Mouse (Mus musculus) induced T-regulatory cell, adult 2 months (primary cell): Measurements from ENCODE around the gene Ccnb2.
"Not testable (repeated sequence)": the region's sequence is repeated elsewhere in the genome, so short reads cannot be mapped to it uniquely, and the experiment has no call there.

Source experiments
- DNase-seq: peaks from one replicate; pipeline ENCODE4 v3.0.0-alpha.2; 2012; ENCODE audit warnings: low read depth

Ccnb2 gene

GRCm38 (mm10) chr9:70421257-70422056 is at the start of gene Ccnb2:
Gene Ccnb2 (minus strand): TSS chr9:70421547.
- DNase-seq = peak; percentile 96

GRCm38 (mm10) chr9:70463091-70463490 is 41.7 kb upstream of the Ccnb2 start:
- DNase-seq = not testable (repeated sequence)

GRCm38 (mm10) chr9:70452371-70452770 is 31.0 kb upstream of the Ccnb2 start:
- DNase-seq = no peak

DNA sequence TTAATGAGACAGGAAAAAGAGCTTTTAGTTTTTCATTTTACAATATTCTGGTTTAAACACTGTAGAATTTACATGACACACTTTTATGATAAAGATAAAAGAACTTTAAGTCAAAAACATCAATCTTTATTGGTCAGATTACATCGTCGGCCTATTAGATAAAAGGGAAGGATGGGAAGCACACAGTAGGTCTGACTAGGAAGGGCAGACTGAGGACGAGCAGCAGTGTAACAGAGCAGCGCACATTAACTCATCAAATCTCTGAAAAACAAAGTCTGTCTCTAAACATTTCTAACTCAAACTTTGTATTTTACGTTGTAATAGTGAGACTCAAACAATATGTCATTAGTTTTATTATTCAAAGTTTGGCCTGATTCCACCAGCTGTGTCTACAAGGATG is 27.7 kb upstream of the Ccnb2 start:
- DNase-seq = no peak

- DNase-seq = no peak
Measured at GRCm38 (mm10) chr9:70439959-70440358, 18.6 kb upstream of the Ccnb2 start.

GRCm38 (mm10) chr9:70422661-70423060 is 1.3 kb upstream of the Ccnb2 start:
- no peak for DNase-seq

DNA sequence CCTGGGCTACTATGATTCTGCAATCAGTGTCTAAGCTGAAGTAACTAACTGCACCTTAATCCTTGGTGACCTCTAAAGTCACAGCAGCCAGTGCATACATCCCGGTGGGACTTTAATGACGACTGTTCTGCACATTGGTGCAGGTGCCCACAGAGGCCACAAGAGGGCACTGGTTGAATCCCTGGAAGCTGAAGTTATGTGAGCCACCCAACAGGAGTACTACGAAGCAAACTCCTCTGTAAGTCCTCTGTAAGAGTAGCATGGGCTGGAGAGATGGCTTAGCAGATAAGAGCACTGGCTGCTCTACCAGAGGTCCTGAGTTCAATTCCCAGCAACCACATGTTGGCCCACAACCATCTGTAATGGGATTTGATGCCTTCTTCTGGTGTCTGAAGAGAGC is 4.9 kb downstream of the Ccnb2 start:
- peak; percentile 67 for DNase-seq

- no peak for DNase-seq
Measured at GRCm38 (mm10) chr9:70413038-70413437, 8.3 kb downstream of the Ccnb2 start.

DNA sequence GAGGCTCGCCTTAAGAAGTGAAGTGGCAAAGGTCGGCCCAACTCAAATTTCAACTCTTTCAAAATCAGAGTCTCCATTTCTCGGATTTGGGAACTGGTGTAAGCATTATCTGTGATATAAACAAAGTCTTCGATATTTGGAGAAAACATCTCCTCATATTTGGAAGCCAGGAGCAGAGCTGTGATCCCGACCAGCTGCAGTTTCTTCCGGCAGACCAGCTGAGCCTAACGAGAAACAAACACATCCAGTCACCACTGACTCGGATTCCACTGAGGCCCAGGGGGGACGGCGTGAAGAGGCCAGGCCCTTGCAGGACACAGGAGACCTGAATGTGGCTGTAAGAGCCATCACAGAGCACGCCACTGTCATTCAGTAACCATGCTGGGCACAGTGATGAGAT is 10.7 kb downstream of the Ccnb2 start:
- no peak for DNase-seq

DNA sequence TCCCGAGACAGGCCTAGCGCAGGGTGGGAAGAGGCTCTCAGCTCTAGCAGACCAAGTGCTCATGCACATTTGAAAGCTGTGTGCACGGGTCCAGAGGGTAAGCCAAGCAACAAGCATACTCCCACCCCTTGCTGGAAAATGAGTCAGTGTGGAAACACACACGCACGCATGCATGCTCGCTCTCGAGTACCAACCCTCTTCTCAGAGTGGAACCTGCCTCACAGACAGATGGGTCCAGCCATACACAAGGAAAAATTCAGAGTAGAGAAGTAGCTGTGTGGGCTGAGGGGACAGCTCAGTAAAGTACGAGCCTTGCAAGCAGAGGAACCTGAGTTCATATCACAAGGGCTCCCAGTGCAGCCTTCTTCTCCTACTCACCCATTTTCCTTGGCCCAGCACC is 11.6 kb downstream of the Ccnb2 start:
- no peak for DNase-seq

DNA sequence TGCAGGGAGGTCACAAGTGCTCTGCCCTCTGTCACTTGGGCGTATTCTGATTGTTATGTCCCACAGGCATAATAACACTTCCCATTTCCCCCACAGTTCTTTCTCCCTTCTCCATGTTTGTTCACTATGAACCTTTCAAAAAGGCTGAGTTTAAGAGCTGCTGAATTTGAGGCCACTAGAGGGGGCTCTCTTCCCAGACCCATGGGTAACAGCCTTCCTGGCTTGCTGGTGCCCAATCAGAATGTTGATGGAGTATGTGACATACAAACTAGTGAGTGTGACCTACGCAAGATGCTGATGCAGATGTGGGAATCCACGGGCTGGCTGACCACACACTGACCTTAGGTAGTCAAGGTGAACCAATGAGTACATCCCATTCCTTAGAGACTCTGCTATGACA is 12.6 kb downstream of the Ccnb2 start:
- peak; percentile 45 for DNase-seq

- DNase-seq = no peak
Measured at GRCm38 (mm10) chr9:70406596-70406995, 14.8 kb downstream of the Ccnb2 start.

GRCm38 (mm10) chr9:70401937-70402539 is 19.3 kb downstream of the Ccnb2 start:
- DNase-seq = no peak

GRCm38 (mm10) chr9:70396083-70396482 is 25.3 kb downstream of the Ccnb2 start:
- DNase-seq = no peak

GRCm38 (mm10) chr9:70395617-70396016 is 25.7 kb downstream of the Ccnb2 start:
- no peak for DNase-seq

DNA sequence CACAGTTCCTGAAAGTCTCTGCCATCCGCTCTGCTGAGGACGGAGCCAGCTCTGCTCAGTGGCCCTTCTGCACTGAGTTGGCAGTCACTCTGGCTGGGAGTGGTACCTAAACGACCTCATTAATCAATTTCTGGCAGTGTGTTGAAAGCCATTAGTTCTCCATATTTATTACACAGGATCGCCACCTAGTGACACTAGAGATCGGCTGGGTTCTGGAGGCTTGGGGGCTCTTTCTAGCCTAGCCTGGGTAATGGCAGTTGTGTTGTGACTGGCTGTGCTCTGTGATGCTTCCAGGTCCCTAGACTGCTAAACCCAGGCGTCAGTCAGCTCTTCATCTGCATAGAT is 28.8 kb downstream of the Ccnb2 start:
- peak; percentile 45 for DNase-seq

GRCm38 (mm10) chr9:70391660-70392562 is 29.4 kb downstream of the Ccnb2 start:
- no peak for DNase-seq

DNA sequence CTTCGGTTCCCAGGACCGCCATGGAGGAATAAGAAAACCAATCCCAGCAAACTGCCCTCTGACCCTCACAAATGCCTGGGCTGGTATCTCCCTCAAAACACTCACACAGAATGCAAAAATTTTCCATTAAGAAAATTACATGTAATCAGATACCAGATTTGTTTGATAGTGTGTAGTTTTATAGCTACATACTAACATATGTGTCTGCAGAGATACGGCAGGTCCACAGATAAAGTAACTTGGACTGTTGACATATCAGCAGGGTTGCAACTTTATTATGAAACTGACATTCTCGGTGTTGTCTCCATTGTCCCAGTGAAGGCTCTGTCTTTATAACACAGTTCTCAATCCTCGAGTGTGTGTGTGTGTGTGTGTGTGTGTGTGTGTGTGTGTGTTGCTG is 30.3 kb downstream of the Ccnb2 start:
- DNase-seq = no peak

DNA sequence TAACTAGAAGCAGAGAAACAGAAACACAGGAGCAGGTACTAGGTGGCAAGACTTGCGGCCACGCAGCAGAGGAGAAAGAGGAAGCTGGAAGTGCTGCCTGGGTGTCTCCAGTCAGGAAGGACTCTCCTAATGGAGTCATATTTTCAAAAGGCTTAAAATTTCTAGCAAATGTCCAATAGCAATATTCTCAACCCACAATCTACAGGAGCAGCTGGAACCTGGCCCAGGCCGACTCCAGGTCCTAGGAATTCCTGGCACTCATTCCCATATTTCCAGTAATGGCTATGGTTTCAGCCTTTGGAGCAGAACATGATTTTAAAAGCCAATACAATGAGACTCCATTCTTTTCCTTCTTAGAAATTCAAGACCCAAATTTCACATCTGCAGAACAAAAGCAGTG is 31.8 kb downstream of the Ccnb2 start:
- no peak for DNase-seq

GRCm38 (mm10) chr9:70387410-70388119 is 33.8 kb downstream of the Ccnb2 start:
- no peak for DNase-seq

DNA sequence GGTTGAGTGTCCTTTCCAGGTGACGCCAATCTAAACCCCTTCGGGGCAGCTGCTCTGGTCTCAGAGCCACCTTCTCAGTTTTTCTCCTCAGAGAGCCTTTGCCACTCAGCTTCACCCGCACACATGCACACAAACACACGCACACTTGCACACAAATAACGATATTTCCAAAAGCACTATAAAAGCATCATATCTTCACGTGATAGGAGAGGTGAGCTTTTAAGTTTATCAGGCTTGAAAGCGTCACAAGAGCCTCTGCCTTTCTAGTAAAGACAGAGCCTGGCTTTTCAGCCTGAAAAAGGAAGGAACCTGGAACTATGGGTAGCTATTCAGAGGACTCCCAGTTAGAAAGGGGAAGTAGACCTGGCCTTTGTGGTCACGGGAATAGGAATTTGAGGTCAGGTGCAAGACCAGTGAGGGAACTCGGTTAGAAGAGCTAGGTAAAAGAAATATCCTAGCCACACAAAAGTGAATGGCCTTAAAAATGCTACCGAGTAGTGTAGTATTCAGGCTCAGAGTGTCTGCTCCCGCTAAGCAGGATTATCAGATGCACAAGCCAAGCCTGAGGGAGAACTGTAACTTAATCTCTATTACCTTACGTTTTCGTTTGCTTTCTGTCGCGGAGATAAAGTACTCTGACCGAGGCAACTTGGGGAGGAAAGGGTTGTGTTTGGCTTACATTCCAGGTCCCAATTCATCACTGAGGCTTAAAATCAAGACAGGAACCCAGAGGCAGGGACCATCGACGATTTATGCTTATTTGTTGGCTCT is 36.2 kb downstream of the Ccnb2 start:
- no peak for DNase-seq
